Mouse (Mus musculus) limb, embryonic 14.5 days (tissue): ENCODE measurements around the gene Arsg. TPM values are rescaled to one million over a fixed set of nuclear protein-coding genes. Genes with fewer than 3 reads are reported as not detected.

Experiments used
- ATAC-seq: fragments of 200-750 bp; cut with Nextera tagmentation; 2 replicates; pipeline ENCODE4 v1.8.0; 2017; ENCODE audit warnings: low read depth, moderate number of reproducible peaks, moderate TSS enrichment; ENCODE audit not compliant: low FRiP score
- DNase-seq: peaks from one replicate; pipeline ENCODE4 v3.0.0-alpha.2; 2015; ENCODE audit warnings: low spot score
- H3K27ac ChIP-seq: fragments of 300-500 bp; sonication (generic); replicated peaks from 2 replicates; pipeline ENCODE4 v1.5.1; 2014; ENCODE audit warnings: low read depth, mild to moderate bottlenecking, low read length, moderate library complexity, mixed read lengths
- H3K27me3 ChIP-seq: fragments of 300-500 bp; sonication (generic); 2 replicates; pipeline ENCODE4 v1.6.1; 2014; ENCODE audit warnings: low read length, mixed read lengths; ENCODE audit not compliant: control insufficient read depth, insufficient read depth
- H3K36me3 ChIP-seq: fragments of 300-500 bp; sonication (generic); 2 replicates; pipeline ENCODE4 v1.6.1; 2014; ENCODE audit warnings: mild to moderate bottlenecking, low read length, moderate library complexity, mixed read lengths; ENCODE audit not compliant: control insufficient read depth, insufficient read depth
- H3K4me1 ChIP-seq: fragments of 300-500 bp; sonication (generic); 2 replicates; pipeline ENCODE4 v1.6.1; 2014; ENCODE audit warnings: antibody characterized with exemption, low read length, mixed read lengths; ENCODE audit not compliant: control insufficient read depth, insufficient read depth
- H3K4me2 ChIP-seq: fragments of 300-500 bp; sonication (generic); replicated peaks from 2 replicates; pipeline ENCODE4 v1.6.1; 2014; ENCODE audit warnings: low read depth, mild to moderate bottlenecking, low read length, moderate library complexity; ENCODE audit not compliant: severe bottlenecking
- H3K4me3 ChIP-seq: fragments of 300-500 bp; sonication (generic); replicated peaks from 2 replicates; pipeline ENCODE4 v1.5.1; 2014; ENCODE audit warnings: low read length
- H3K9ac ChIP-seq: fragments of 300-500 bp; sonication (generic); 2 replicates; pipeline ENCODE4 v1.6.1; 2014; ENCODE audit warnings: mild to moderate bottlenecking, low read depth, low read length, moderate library complexity; ENCODE audit not compliant: severe bottlenecking
- H3K9me3 ChIP-seq: fragments of 300-500 bp; sonication (generic); 2 replicates; pipeline ENCODE4 v1.6.1; 2016; ENCODE audit warnings: low read length; ENCODE audit not compliant: control insufficient read depth
- POLR2A ChIP-seq: fragments of 200-500 bp; IDR thresholded peaks from 2 replicates; pipeline ENCODE4 v1.8.0; 2012; ENCODE audit warnings: inconsistent platforms, mild to moderate bottlenecking, moderate library complexity, borderline replicate concordance; ENCODE audit not compliant: insufficient read depth, insufficient read length; ENCODE audit errors: extremely low read depth
- WGBS: fragments of 180-500 bp; shearing (Covaris S2); extraction: QIAGEN DNeasy Blood & Tissue Kit; methylation state at CpG from one replicate; pipeline ENCODE4 v1.1.7; 2014; 5-methylcytosine and 5-hydroxymethylcytosine counted together
- polyA plus RNA-seq, 2 experiments: library from polyadenylated mRNA; depleted of rRNA in 1 of 2; stranded (reverse) in 1 of 2; unstranded in 1 of 2; fragments of >200 nt; fragmentation: Nextera tagmentation in 1 of 2; extraction: Ambion mirVana in 1 of 2; gene quantifications; 2 replicates each; pipeline versions ENCODE4 v1.2.1 to v1.2.3; 2012 to 2014

Arsg gene
- polyA plus RNA-seq, 2 experiments: 3.2 to 5.3 TPM

DNA sequence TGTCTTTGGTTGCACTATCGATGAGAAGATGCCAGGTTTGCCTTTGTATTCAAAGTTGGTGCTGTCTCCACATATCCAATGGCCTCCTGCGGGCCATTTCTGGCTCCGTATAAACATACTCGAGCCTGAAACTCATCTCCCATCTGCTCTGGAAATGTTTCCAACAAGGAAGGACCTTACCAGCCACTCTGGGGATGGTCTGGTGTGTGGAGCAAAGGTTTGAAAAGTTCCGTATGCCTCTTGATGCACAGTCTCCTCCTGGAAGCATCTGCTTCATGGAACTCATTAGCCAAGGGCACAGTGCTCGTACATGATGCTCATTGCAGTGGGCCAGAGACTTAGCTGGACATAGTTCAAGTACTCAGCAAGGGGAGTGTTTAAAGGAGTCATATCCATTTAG, 62.8 kb downstream of the Arsg start:
- no peak overlapping the region for H3K27ac ChIP-seq
- H3K4me3 ChIP-seq: no peak overlapping the region
- no peaks in the 10 kb centered on the region for H3K27me3 ChIP-seq
- DNase-seq (no peak), ATAC-seq (no peak)
- WGBS: 81% methylated on average over 6 of the region's 6 CpGs
- H3K36me3 ChIP-seq: no peaks in the 10 kb centered on the region
- no peak for TF ChIP-seq POLR2A
- H3K4me2 ChIP-seq: no peak overlapping the region
- H3K9me3 ChIP-seq: no peaks in the 10 kb centered on the region
- no peak overlapping the region for H3K9ac ChIP-seq
- 0 out of 2 replicates have a peak, but pooled peaks cover 7% of the 10 kb centered on the region for H3K4me1 ChIP-seq

DNA sequence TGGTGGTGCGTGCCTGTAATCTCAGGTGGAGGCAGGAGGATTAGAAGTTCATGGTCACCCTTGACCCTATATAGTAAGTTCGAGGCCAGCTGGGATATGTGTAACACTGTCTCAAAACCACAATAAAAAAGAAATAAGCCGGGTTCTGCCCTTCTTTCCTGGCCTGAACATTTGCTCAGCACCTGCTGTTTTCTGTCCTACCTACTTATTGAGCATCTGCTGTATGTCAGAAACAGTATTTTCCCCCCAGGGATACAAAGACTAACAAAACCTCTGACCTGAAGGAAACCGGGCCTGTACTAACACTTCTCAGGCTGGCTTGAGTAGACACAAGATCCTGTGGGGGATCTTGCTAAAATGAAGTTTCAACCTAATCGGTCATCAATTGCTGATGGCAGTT, 63.8 kb downstream of the Arsg start:
- no peaks in the 10 kb centered on the region for H3K36me3 ChIP-seq
- no peak overlapping the region for H3K9ac ChIP-seq
- no peak for ATAC-seq
- no peak for DNase-seq
- no peak overlapping the region for H3K4me2 ChIP-seq
- no peak for TF ChIP-seq POLR2A
- 0 out of 2 replicates have a peak, but pooled peaks cover 7% of the 10 kb centered on the region for H3K4me1 ChIP-seq
- no peak overlapping the region for H3K4me3 ChIP-seq
- WGBS: 61% methylated on average over 5 of the region's 5 CpGs
- H3K27ac ChIP-seq: no peak overlapping the region
- H3K27me3 ChIP-seq: no peaks in the 10 kb centered on the region
- H3K9me3 ChIP-seq: no peaks in the 10 kb centered on the region

DNA sequence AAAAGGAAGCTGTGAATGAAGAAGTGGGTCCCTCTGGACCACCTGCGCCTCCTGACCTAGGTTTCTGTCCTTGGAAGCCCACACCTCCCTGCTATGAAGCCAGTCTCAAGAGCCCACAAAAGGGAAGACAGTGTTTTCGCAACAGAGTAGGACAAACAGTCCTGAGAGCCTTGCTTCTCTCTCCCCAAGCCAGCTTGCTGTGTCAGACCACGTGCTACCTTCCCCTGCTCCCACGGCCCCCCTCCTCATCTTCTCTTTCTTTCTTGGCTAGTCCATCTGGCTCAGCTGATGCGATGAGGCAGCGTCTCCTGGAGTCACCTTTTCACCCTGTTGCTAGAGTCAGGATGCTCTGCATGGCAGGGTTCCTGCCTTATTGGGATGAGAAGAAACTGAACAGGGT, 66.1 kb downstream of the Arsg start:
- Histone ChIP-seq H3K4me1 (peaks cover 15% of the 10 kb centered on the region; the same call in 1 of the 2 replicates), H3K27me3 (no peaks in the 10 kb centered on the region), H3K27ac (no peak overlapping the region), H3K4me2 (no peak overlapping the region; the same call in 1 of the 2 replicates), H3K4me3 (no peak overlapping the region), H3K9ac (no peak overlapping the region), H3K9me3 (no peaks in the 10 kb centered on the region), H3K36me3 (no peaks in the 10 kb centered on the region)
- 44% methylated on average over 6 of the region's 6 CpGs for WGBS
- TF ChIP-seq POLR2A: no peak
- ATAC-seq: peak; percentile 50; the same call in 1 of the 2 replicates
- DNase-seq: peak; percentile 20

DNA sequence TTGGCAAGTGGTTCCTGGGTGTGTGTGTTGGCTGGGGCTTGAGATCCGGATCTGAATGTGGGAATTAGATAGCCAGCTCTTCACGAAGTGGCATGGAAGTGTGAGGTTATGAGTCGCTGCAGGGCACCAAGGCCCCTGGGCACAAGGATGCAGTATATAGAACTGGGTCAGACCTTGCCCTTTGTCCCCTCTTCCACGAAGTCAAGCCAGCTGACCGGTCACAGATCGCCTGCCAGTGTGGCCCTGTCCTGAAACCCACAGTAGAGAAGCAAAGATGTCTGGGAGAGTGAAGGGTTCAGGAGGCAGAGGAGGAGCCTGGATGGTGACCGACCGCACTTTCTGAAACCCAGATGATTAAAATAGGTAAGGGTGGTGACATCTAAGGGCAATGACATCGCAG, 70.3 kb downstream of the Arsg start:
- no peaks in the 10 kb centered on the region for H3K36me3 ChIP-seq
- no peak overlapping the region for H3K4me3 ChIP-seq
- H3K9me3 ChIP-seq: no peaks in the 10 kb centered on the region
- ATAC-seq (no peak), DNase-seq (no peak)
- no peak overlapping the region for H3K9ac ChIP-seq
- peaks cover 26% of the 10 kb centered on the region for H3K4me1 ChIP-seq
- H3K27me3 ChIP-seq: no peaks in the 10 kb centered on the region
- no peak overlapping the region for H3K4me2 ChIP-seq
- 78% methylated on average over 9 of the region's 9 CpGs for WGBS
- no peak for TF ChIP-seq POLR2A
- no peak overlapping the region for H3K27ac ChIP-seq

DNA sequence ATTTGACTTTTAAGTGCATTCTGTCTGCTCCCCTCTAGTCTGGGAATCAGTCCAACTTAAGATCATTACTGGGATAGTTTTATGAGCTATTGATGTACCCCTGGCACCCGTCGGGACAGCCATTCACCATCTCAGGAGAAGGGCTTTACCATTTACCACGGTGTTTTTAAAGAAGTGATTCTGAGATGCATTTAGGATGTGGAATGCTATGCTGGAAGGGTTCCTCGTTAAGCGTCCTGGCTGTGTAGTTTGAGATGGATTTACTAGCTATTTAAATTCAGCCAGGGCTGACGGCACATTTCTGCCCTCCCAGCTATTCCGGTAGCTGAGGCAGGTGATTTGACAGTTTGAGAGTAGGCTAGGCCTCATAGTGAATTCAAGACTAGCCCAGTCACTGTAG, 71.3 kb downstream of the Arsg start:
- Histone ChIP-seq H3K27me3 (no peaks in the 10 kb centered on the region), H3K9me3 (no peaks in the 10 kb centered on the region), H3K4me1 (peaks cover 22% of the 10 kb centered on the region), H3K4me2 (no peak overlapping the region), H3K27ac (no peak overlapping the region), H3K9ac (no peak overlapping the region), H3K4me3 (no peak overlapping the region), H3K36me3 (no peaks in the 10 kb centered on the region)
- TF ChIP-seq POLR2A: no peak
- WGBS: 12% methylated on average over 7 of the region's 7 CpGs
- peak; percentile 47; the same call in 1 of the 2 replicates for ATAC-seq
- DNase-seq: peak; percentile 63

DNA sequence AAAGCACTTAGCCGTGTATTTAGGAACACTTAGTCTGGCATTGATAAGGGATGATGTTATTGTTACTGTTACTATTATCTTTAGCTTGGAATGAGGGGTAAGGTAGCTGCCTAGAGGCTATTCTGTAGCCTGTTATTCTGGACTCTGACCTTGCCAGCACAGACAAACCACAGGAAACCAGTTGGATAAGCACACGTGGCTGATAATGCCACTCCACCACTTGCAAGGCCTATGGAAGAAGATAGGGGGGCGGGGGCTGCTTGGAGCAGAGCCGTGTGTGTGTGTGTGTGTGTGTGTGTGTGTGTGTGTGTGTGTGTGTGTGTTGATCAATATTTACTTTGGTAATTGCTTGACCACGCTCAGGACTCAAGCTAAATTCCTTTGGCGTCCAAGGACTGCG, 72.1 kb downstream of the Arsg start:
- WGBS: 67% methylated on average over 7 of the region's 7 CpGs
- Histone ChIP-seq H3K4me1 (peaks cover 22% of the 10 kb centered on the region), H3K9me3 (no peaks in the 10 kb centered on the region), H3K27ac (no peak overlapping the region), H3K36me3 (no peaks in the 10 kb centered on the region), H3K9ac (no peak overlapping the region), H3K4me3 (no peak overlapping the region), H3K27me3 (no peaks in the 10 kb centered on the region), H3K4me2 (no peak overlapping the region)
- no peak for TF ChIP-seq POLR2A
- DNase-seq (no peak), ATAC-seq (no peak)
